Mouse (Mus musculus): ENCODE results near the gene Glis2.
A peak's percentile ranks its signal among the peaks of the same experiment; 100 is the strongest.

Glis2 gene

DNA sequence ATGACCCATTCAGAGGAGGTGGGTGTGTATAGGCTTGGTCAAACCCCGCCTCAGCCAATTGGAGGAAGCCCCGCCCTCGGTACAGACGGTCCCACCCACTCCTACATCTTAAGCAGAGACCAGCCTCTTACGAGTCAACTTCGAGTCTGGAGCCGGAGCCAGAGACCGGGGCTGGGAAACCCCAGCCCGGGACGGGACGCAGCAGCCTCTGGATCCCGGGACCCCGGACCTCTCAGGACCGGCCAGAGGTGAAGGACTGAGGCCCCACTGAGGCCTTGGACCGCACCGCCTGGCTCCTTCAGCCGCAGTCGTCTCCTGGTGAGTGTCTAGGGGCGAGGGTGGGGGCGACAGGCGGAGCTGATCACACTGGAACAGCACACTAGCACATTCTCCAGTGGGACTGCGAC, 45.3 kb downstream of the Glis2 start, which contains the start of the genes Vasn and Dnaja3:
Vasn (plus strand) TSS at position 111 of the 407 bp plus-strand sequence.
Dnaja3 (plus strand) TSS at position 159 of the 407 bp plus-strand sequence.
- peak; percentile 80 to 91 for DNase-seq (ENCODE audit: low spot score in 2 of 2)

DNA sequence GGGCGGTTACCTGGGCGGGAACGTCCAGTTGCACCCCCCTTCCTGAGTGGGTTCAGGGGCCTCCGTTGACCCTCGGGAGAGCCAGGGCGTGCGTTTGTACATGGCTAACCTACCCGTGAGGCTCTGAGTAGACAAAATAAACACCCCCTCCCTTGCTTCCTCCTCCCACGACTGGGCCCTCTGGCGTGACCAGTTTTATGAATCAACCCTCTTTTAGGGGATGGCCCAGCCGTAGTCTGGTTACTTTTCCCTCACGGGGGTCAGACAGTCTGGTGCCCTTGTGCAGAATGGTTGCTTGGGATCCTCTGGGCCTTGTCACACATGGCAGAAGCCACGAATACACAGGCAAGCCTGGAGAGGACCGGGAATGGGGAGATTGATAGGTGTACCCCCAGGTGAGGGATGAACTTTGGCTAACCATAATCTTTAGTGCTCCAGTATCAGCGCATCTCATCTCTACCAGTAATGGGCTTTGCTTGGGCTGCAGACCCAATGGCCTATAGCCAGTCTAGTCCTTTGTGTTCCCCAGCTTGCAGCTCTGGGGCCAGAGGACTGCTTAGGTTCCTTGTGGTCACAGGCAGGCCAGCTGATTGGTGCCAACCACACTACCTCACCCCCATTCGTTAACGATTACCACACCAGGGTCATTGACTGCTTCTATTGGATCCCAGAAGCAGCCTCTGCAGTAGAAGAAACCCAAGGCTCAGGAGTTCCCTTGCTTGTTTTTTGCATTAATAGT, 45.9 kb downstream of the Glis2 start:
- DNase-seq (ENCODE audit: low spot score in 2 of 2): no peak

DNA sequence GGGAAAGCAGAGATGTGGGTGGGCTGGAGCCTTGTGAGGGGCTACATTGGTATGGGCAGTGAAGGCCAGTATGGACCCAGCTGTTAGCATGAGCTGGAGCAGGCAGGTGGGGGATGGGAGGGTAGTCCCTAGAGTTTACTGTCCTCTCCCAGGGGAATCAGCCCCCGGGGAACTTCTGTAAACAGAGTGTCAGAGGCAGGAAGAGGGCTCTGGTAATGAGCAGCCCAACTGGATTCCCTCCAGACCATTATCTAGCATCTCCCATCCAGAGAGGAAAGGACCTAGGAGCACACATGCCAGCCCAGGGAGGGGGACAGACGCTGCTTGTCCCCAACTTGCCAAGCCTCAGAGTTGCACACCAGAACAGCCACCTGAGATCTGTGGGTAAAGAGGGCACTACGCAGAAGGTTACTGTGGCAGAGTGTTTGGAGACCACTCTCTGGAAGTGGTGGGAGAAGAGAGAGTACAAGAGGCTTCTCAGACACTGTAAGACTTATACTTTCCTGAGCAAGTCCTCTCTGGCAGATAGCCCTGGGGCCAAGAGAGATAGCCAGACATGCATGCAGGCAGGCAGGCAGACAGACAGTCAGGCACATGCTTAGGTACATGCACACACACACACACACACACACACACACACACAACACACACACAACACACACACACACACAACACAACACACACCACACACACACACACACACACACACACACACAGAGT, 46.8 kb downstream of the Glis2 start:
- DNase-seq (ENCODE audit: low spot score in 2 of 2): no peak

DNA sequence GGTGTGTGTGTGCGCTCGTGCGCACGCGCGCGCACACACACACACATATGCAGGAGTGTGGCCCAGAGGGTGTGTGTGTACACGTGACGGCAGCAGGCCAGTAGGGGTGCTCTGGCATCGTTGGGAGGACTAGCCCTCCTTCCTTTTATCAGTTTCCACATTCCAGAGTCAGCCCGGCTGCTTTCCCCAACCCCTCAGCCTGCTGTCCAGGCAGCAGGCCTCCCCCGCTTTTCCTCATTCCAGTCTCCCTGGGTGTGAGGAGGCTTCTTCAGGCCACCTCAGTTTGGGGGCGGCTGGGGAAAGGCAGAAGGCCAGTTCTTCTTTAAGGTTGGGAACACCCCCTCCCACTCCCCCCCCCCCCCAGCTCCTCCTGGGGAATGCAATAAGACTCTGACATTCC, 47.7 kb downstream of the Glis2 start:
- DNase-seq (ENCODE audit: low spot score in 2 of 2): peak in 1 of 2 experiments; percentile 72

DNA sequence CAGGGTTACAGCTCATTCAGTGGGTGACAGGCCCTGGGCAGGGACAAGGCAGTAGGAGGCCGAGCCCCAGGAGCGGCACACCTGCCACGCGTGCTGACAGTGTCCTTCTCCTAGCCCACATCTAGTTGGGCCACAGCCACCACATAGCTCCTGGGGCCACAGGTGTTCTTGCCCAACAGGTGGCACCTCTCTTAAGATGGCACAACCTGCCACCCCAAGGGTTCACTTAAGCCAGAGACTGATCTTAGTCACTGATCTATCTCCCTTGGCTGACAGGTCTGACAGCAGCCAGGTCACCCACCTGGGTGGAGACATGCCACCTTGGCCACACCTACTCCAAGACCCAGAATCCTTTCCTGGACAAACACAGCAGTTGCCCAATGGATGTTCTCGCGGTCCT, 48.4 kb downstream of the Glis2 start:
- no peak for DNase-seq (ENCODE audit: low spot score in 2 of 2)

DNA sequence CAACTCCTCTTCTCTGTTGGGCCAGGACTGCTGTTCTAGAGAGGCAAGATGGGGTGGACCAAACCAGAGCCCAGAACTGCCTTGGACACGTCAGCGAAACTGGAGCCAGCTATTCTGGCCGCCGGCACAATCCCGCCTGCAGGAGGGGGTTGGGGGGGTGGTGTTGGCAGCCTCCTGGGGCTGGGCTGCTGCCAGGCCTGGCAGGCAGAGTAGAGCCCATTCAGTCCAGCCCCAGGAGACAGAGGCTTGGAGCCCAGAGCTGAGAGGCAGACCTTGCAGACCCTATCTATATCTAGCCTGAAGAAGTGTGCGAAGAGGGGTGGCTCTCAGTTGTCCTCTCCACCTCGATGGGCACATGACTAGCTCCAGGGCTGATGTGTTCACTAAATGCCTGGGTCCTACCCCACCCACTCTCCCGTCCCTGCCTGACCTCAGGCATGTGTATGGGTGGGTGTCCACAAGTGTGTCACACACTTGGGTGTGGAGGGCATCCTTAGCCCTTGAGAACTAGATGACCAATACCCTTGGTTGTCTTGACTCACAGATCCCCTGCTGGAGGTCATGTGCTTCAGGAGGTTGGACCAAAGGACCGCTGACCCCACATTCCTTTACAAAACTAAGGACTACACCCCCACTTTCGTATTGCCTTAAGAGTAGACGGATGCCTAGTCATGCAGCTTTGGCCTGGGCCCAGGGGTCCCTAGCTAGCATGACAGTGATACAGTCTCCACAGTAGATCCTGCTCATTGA, 49.3 kb downstream of the Glis2 start:
- DNase-seq (ENCODE audit: low spot score in 2 of 2): peak in 1 of 2 experiments; percentile 75

DNA sequence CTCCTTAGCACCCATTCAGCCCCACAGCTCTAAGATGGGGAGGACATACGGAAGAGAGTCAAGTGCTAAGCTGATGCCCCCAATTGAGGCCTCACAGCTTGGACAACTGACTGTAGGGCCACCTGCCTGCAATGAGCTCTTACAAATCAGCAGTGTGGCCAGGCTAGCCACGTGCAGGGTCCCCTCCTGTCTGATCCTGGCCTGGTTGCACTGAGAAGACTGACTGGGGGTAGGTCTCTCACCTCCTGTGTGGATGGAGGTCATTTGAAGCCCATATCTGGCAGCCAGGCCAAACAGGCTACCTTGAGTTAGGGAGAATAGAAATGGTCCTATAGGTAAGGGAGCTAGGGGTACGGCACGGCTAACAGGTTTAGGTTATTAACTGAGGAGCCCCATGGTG, 51.4 kb downstream of the Glis2 start:
- no peak for DNase-seq (ENCODE audit: low spot score in 2 of 2)

DNA sequence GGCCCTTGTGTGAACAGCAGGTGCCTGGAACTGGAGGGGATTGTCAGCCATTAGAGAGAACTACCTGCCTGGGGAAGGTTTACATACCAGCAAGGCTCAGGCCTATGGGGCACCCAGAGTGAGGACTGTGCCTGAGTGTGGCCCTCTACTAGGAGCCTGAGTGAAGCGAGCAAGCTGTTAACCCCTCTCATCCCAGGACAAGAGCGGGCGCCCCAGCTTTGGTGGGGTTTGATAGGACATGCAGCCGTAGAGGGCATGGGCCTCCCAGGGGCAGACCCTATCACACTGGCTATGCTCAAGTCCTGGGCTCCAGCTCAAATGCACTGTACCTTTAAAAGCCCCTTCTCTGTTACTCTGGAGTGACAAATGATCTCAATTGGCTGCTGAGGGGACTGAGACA, 52.3 kb downstream of the Glis2 start:
- no peak for DNase-seq (ENCODE audit: low spot score in 2 of 2)

DNA sequence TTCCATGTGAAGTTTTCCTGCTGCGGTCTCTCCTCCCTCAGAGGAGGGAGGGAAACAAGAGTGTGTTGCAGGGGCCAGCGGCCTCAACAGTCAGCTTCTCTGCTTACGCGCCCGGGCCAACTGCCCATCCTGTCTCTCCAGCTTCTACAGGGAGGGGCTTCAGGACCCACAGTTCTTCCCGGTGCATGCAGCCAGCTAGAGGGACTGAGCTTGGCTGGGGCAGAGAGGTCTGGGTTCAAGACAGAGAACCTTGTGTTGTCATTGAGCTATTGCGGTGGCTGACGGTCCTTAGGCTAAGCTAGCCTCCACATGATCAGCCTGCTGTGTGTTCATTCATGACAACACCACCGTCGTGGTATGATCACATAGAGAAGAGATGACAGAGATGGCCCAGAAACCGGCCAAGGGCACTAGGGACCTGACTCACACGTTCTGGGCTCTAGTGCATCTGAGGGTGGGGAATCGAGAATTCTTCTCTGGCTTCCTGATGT, 53.2 kb downstream of the Glis2 start:
- no peak for DNase-seq (ENCODE audit: low spot score in 2 of 2)

DNA sequence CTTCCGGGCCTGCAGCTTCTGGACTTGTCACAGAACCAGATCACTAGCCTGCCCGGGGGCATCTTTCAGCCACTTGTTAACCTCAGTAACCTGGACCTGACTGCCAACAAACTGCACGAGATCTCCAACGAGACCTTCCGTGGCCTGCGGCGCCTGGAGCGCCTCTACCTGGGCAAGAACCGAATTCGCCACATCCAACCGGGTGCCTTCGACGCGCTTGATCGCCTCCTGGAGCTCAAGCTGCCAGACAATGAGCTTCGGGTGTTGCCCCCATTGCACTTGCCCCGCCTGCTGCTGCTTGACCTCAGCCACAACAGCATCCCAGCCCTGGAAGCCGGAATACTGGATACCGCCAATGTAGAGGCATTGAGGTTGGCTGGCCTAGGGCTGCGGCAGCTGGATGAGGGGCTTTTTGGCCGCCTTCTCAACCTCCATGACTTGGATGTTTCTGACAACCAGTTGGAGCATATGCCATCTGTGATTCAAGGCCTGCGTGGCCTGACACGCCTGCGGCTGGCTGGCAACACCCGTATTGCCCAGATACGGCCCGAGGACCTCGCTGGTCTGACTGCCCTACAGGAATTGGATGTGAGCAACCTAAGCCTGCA, 54.0 kb downstream of the Glis2 start:
- DNase-seq (ENCODE audit: low spot score in 2 of 2): no peak

DNA sequence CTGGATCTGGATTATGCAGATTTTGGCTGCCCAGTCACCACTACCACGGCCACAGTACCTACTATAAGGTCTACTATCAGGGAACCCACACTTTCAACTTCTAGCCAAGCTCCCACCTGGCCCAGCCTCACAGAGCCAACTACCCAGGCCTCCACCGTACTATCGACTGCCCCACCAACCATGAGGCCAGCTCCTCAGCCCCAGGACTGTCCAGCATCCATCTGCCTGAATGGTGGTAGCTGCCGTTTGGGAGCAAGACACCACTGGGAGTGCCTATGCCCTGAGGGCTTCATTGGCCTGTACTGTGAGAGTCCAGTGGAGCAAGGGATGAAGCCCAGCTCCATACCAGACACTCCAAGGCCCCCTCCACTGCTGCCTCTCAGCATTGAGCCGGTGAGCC, 54.7 kb downstream of the Glis2 start:
- no peak for DNase-seq (ENCODE audit: low spot score in 2 of 2)

DNA sequence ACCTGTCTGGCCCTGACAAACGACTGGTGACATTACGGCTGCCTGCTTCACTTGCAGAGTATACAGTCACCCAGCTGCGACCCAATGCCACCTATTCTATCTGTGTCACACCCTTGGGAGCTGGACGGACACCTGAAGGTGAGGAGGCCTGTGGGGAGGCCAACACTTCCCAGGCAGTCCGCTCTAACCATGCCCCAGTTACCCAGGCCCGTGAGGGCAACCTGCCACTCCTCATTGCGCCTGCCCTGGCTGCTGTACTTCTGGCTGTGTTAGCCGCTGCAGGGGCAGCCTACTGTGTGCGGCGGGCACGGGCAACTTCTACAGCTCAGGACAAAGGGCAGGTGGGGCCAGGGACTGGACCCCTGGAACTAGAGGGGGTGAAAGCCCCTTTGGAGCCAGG, 55.2 kb downstream of the Glis2 start:
- DNase-seq (ENCODE audit: low spot score in 2 of 2): no peak

DNA sequence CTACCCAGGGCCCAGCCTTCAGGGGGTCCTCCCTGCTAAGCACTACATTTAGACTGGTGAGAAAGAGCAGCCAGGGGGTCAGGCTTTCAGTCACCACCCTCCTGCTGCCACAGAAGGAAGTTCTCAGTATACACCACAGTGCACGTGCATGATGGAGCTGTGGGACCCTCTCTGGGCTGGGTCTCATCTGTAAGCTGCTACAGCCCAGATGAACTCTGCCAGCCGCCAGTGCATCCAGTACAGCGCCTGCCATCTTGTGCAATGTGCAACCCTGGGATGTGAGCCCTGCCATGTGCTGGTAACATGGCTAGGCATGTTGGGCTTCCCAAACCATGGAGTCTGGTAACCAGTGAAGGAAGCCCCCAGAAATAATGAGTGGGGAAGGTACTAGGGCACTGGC, 55.6 kb downstream of the Glis2 start:
- DNase-seq (ENCODE audit: low spot score in 2 of 2): no peak

DNA sequence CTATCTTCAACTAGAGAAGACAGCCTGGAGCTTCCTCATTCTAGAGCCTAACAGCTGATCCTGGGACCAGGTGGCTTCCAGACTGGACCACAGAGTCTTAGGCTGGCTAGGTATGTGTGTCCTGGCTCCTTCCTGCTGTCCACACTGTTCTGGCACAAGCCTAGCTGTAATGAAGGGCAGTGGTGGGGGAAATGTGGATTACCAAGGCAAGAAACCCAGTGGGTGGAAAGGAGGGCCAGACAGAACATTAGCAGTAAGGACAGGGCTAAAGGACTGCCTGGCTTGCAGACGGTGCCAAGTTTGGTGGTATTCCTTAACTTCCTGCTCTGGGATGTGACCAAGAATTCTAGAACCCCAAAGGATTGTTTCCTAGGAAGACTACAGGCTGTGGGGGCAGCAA, 56.6 kb downstream of the Glis2 start:
- no peak for DNase-seq (ENCODE audit: low spot score in 2 of 2)

DNA sequence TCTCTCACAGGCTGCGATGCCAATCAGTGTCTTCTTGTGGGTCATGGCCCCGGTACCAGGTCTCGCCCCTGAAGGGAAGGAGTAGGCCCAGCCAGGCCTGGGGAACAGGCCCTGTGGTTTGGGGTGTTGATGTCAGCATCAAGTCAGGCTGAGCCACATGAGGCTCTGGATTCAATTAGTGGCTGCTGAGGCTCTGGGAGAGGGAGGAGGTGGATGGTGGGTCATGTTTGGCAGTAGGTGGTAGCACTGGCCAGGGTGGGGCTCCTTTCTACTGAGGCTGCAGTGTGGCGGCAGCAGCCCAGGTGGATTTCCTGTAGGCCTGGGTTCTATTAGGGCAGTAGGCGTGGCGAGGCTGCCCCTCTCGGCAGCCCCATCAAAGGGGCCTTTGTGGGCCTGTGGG, 57.1 kb downstream of the Glis2 start:
- DNase-seq (ENCODE audit: low spot score in 2 of 2): no peak

DNA sequence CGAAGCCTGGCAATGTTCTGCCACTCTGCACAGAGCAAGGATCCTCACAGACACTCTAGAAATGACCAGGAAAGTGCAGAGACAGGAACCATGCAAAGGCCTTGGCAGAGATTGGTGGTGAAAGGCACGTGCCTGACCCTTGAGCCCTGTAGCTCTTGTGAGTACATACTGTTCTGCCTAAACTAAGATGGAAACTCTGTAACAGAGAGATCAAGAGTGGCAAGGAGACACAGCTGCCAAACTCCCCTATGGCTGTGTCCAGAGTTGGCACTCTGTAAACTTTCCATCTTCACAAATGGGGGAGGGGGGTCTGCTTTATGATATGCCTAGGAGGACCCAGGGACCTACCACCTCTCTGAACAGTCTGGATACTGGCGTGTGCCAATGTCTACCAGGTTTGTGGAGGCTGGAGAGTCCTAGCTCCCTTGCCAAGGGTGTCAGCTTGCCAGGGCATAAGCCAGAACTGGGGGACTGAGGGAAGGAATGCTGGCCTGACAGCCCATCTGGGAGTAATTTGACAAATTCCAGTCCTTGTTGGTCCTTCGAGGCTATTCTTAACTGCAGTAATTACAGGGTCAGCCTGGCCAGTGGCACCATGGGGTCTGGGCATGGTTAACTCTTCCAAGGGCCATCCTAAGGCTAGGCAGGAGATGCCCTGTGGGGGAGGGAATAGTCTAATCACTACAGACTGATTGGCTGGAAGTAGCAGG, 58.3 kb downstream of the Glis2 start:
- no peak for DNase-seq (ENCODE audit: low spot score in 2 of 2)

DNA sequence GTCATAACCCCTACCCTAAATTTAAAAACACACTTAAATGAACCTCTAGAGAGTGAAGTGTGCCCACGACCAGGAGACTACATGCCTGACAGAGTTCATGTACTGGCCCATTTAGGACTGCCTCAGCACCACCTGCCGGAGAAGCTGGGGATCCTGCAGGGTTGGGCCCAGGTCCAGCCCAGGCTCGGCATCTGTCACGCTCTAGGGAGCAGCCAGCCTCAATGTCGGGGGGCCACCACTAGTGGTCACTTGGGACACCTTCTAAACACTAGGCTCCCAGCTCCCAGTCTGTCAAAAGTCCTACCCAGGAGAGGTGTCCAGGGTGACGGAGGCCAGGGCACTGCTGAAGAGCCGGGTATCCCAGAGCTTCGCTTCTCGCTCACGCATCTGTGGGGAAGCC, 60.2 kb downstream of the Glis2 start:
- DNase-seq (ENCODE audit: low spot score in 2 of 2): no peak

DNA sequence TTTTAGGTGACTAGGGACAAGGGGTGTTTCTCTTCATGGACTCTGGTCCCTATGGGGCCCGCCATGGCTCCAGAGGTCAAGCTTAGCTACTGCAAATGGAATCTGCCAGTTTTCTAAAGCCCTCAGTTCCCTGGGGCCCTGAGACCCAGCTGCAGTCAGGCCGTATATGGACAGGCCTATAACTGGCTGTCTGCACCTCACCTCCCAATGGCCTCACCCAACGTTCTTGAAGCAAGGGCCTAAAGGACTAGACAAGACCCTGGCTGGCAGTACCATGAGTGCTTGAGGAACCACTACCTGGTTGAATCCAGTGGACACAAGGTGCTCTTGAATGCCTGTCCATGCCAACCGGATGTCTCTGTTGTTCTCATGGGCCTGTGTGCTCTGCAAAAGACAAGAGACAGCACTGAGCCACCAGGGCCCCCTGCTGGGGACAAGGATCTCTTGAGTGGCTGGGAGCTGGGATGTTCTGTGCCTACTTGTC, 60.8 kb downstream of the Glis2 start:
- no peak for DNase-seq (ENCODE audit: low spot score in 2 of 2)

DNA sequence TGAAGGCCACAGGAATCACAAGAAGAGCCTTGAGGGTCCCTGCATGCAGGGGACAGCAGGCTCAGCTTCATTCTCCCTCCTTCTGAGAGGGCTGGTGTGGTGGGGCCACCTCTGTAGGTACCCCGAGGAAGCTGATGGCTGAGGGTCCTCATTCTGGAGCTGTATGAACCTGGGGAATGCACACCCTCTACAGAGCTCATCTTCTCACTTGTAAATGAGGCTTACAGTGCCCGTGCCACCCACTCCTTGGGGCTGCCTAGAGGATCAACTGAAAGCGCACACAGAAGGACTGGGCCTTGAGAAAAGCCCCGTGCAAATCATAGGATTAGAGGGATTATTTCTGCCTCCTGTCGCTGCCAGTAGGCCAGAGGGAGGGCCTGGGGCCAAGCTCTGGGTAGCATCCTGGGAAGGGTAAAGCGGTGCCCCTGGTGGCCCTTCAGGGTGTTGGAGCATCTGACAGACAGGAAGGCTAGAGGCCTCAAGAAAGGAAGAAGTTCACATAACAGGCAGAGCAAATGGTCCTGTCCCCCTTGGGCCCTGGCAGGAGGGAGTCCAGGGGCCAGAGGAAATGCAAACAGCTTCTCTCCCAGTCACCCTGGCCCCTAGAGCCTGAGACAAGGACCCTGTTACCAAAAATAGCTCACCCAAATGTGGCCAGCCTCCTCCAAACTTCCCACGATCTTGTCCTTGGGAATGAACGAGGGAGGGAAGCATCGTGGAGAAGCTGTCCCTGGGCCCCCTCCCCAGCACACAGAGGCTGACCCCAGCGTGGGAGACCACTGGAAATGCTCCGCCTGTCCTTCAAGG, 61.5 kb downstream of the Glis2 start:
- DNase-seq (ENCODE audit: low spot score in 2 of 2): no peak

DNA sequence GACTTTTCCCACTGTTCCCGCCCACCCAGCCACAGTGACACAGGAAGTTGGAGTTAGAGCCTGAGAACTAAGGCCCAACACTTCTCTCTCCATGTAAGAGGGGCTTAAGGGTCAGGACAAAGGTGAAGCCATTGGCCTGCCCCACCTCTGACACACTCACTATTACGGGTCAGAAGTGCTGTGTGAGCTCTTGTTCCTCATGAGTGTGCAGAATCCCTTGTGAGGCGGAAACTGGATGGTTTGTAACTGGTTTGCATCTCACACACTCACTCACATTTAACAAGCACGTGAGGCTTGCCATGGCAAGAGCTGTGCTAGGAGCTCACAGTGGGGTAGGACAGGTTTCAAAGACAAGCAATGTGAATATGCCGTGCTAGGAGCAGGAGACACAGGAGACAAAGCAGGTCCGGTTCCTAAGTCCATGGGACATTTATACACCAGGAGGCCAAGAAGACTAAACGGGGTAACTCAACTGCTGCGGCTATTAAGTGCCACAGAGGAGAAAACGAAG, 62.1 kb downstream of the Glis2 start:
- DNase-seq (ENCODE audit: low spot score in 2 of 2): no peak

All from urinary bladder, adult 18-20 months (tissue).